Mouse (Mus musculus): ENCODE data around the gene Zfp366.
"Not testable (repeated sequence)": the region's sequence is repeated elsewhere in the genome, so short reads cannot be mapped to it uniquely, and the experiment has no call there.

Gene Zfp366

GRCm38 (mm10) chr13:99184155-99184886, at the start of gene Zfp366:
Gene Zfp366, plus strand, starts transcription at chr13:99184823.
- DNase-seq (ENCODE audit: low read depth, low spot score) = no peak

- no peak for DNase-seq (ENCODE audit: low read depth, low spot score)
These were observed 46.0 kb upstream of the Zfp366 start for GRCm38 (mm10) chr13:99138351-99139255.

DNA sequence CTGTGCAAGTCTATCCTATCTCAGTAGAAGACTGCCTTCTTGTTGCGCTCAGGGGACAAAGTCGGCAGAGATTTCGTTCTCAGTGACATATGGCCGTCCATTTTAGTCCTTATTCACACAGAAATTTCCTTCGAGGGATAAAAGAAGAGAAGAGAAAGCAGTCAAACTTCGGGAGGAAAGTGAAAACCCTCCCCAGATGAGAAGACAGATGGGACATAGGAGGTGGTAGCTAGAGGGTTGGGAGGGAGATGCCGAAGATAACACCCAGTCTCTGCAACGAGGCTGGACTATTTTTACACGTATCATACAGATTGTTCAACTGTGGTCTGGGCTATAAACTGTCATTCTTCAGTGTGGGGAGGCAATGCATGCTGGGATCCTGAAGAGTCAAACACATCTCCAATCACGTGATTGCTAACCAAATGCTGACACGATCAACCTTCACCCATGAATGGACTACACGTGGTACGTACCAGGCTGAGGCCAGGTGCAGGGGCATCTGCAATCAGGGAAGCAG, 38.2 kb upstream of the Zfp366 start:
- DNase-seq (ENCODE audit: low read depth, low spot score) = no peak

GRCm38 (mm10) chr13:99147645-99148111, 36.9 kb upstream of the Zfp366 start:
- no peak for DNase-seq (ENCODE audit: low read depth, low spot score)

DNA sequence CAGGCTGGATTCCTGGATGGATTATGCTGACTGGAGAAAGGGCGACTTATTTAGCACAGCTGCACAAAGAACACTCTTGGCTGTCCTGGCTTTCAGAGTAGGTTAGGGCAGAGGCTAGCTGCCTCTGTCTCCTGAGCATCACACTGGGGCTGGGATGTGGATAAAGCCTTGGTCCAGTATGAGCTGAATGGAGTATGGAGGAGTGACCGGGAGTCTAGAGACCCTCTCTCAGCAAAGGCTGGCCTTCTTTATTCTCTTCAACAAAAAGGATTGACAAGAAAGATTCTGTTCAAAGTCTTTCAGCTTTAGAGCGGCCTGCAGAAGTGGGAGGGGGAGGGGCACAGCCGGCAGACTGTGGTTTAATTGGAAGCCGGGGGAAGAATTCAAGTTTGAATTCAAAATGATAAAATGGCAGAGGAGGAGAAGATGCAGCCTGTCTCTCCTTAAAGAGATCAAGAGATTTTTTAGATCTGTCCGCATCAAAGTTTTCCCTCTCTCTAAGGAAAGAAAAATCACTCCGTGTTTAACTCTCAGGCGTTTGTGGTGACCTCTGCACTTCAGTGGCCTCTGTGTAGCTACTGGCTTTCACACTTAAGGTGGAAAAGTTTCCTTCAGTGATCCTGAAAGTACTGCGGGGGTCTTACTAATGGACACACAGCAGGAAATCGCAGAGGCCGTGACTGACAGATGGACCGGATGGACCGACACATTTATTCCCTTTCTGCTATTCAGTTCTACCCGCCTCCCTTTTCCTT, 34.9 kb upstream of the Zfp366 start:
- no peak for DNase-seq (ENCODE audit: low read depth, low spot score)

DNA sequence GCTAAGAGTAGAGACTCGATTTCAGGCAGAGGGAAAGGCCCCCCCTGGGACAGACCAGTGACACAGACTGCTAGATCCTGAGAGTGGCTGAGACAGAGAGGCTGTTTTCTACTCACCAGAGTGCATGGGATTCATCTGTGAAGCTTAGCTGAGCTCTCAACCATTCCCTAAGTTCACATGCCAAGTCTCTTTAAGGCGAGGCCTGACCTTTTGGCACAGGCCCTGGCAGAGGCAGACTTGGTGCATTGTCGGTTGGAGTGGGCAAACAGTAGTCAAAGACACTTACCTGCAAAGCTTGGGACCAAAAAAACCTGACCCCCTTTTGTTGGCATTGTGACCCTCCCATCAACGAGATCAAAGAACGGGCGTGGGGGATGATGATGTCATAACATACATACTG, 34.0 kb upstream of the Zfp366 start:
- no peak for DNase-seq (ENCODE audit: low read depth, low spot score)

DNA sequence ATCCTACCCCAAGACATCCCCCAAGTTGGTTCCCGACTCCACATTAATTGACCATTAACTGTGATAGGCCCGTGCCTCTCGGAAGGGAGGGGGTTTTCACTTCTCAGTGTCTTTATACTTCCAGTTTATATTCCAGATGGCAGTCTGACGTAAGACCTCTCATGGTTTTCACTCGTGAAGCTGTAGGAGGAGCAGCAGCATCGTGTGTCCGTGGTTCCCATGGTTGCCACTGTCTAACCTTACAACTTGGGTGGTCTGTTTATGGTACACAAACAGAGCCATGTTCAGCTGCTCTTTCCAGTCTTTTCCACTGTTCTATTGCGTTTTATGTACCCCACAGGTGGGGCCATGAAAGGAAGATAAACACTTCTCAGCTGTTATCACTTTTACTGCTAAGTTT, 33.5 kb upstream of the Zfp366 start:
- no peak for DNase-seq (ENCODE audit: low read depth, low spot score)

DNA sequence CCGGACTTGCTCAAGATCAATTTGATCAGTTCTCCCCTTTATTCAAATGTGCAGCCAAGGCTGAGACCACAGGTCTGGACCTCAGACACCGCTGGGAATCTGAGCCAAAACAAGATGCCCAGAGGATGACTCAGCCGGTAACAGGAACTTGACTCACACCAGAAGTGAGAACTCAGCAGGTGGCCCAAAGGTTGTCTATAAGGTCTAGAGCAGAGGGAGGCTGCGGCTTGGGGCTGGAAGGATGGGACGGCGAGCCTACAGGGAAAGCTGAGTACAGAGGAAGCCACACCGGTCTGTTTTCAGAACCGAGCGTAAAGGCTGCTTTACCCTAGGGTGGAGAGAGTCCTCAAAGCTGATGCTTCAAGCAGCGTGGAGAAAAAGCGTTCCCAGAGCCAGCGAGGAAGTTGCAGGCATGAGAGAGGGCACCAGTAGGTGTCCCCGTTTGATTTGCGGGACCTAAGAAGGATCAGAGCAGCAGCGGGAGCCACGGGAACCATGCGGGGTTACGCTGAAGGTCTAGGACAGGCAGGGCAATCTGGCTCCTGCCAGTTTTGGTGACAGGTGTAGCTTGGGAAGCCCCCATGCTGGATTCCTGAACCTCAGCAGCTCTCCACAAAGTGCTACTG, 32.2 kb upstream of the Zfp366 start:
- DNase-seq (ENCODE audit: low read depth, low spot score) = no peak

DNA sequence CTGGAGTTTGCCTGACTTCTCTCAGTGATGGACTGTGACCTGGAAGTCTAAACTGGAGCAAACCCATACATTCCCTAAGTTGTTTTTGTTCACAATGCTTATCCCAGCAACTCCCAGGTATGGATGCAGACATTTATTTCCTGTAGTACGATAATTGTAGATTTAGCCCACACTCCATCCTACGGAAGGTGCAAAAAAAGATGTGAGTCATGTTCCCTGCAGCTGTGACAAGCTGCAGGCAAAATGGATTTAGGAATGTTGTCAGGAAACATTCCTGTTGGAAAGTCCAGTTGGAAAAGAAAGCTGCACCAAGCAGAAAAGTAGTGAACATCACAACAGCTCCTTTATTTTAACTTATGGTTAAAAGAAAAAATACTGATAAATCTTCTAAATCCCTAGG, 26.9 kb upstream of the Zfp366 start:
- no peak for DNase-seq (ENCODE audit: low read depth, low spot score)

DNA sequence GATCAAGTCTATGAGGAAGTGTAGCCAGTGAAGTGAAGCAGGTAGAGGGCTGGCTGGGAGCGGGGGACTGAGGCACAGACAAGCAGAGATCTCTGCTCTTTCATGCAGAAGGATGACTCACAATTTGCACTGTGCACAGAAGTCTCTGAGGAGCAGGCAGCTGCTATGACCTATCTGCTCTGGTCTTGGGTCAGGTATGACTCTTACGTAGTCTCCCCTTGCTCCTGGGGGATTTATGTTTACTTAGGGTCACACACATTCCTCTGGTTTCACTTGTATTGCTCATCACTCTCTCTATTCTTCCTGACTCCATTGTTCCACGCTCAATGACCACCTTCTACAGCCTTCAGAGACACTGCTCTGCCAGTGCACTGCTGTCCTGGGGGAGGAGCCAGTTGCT, 25.9 kb upstream of the Zfp366 start:
- no peak for DNase-seq (ENCODE audit: low read depth, low spot score)

GRCm38 (mm10) chr13:99163071-99163470, 21.6 kb upstream of the Zfp366 start:
- DNase-seq (ENCODE audit: low read depth, low spot score) = no peak

- DNase-seq (ENCODE audit: low read depth, low spot score) = no peak
These were observed 20.9 kb upstream of the Zfp366 start for GRCm38 (mm10) chr13:99163521-99164359.

DNA sequence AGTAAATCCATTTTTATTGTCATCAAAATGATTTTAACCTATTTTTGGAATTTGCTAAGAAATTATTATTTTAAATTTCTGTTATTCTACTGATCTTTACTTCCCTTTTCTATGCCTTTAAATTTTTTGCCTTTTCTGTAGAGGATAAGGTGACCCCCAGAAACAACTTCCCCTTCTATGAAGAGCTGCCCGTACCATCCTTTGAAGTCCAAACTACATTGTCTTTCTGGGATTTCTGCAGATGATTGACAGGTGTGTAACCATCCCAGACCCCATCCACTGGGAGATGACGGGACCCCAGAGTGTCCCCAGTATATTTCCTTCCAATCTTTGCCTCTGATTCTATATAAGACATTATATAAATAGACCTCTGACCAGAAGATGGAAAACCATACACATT, 20.3 kb upstream of the Zfp366 start:
- no peak for DNase-seq (ENCODE audit: low read depth, low spot score)

DNA sequence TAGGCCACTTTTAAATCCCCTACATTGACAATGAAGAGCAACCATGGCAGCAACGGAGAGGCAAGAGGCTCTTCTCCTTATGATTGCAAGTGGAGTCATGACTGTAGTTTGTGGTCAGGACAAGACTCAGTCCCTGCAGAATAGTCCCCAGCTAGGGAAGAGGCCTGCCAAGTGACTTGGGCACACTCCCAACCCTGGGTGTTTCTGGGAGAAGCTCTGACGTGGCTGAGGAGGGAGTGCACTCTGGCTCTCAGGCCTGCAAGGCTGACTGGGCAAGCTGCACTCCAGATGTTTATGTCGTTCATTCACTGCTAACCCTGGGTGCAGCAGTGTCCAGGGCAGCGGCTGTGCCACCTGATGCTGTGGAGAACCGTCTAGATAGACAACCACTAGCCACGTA, 15.2 kb upstream of the Zfp366 start:
- no peak for DNase-seq (ENCODE audit: low read depth, low spot score)

DNA sequence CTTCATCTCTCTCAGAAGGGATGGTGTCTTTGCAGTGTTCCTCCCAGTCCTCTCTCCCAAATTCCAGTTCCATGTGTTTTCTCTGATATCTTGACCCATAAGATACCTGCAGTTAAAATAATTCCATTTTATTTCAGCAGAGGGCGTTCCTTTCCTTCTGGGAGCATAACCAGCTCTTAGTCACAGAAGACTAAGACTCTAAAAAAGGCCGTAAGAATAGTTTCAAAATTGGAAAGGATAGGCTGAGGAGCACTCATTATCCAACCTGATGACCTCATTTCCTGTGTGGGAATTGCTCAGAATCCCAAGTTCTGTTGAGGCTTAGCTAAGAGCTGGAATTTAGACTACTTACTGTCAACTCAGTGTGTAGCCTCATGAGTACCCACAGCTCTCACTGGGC, 14.3 kb upstream of the Zfp366 start:
- DNase-seq (ENCODE audit: low read depth, low spot score) = no peak

DNA sequence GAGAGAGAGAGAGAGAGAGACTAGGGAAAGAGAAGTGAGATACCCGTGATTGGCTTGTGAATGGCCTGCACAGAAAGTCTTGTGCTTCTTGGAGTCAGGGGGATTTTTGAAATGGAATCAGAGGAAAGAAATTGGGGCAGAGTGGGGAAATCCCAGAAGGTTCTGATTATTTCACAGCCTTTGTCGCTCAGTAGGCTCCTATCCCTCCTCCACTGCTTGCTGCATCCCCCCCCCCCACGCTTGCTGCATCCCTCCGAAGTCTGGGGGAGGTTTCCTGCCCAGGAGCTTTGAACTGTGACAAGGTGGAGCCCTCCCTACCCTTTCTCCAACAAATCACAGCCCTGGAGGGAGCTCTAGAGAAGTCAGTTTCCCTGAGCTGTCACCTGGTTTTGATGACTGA, 10.8 kb upstream of the Zfp366 start:
- no peak for DNase-seq (ENCODE audit: low read depth, low spot score)

DNA sequence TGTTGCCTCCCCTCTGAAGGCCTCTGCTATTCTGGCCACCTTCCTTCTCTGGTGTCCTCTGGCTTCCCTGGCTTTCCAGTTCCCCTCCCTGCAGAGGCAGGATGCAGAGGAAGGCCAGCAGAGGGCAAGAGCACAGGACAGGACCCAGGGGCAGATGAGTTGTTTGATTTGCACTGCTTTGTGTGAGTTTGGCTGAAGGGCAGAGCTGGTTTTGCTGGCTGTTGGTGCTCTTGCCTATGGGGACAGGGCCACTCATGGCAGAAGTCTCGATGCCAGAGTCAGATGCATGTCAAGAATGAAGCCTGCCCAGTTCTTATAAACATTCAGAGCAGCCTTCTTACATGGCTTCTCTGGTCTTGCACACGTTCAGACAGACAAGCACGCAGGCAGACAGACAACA, 1.8 kb upstream of the Zfp366 start:
- not testable (repeated sequence) for DNase-seq (ENCODE audit: low read depth, low spot score)

GRCm38 (mm10) chr13:99183257-99183895, 1.2 kb upstream of the Zfp366 start:
- no peak for DNase-seq (ENCODE audit: low read depth, low spot score)

DNA sequence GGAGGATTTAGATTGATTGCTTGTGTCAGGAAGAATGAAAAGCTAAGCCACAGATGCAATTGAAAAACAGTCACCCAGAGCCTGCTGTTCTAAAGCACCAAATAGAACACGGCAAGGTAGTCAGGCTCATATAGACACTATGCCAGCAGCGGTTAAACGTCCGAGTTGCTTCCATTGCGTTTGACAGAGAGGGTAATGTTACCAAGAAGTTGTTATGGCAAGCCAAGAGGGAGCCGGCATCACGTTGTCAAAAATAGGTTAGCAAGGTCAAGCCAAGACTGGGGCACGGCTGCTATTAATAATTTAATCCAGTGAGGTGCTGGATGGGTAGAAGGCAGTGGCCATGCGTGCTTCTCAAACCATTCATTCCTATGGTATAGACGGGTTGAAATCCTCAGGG, 950 bp downstream of the Zfp366 start:
- DNase-seq (ENCODE audit: low read depth, low spot score) = no peak

Data from CD4-positive helper T cell, adult 2 months (primary cell).